Mouse (Mus musculus) liver, adult 2 months (tissue): ENCODE measurements at regions not wholly inside any gene's neighbourhood (a gene's known extent, or its start where the extent isn't known, plus 50 kb on each side); places are given as distances from the start of the nearest gene placed in this dataset.

ENCODE experiments used
- DNase-seq: peaks from one replicate; pipeline ENCODE4 v3.0.0-alpha.2; 2011; ENCODE audit warnings: low read depth, low spot score; ENCODE audit errors: extremely low read depth
- H3K27ac ChIP-seq: fragments of 200-500 bp; replicated peaks from 2 replicates; pipeline ENCODE4 v1.5.1; 2012; ENCODE audit warnings: low read depth, mild to moderate bottlenecking, control low read depth, inconsistent platforms, low read length; ENCODE audit not compliant: insufficient read depth
- H3K27me3 ChIP-seq: fragments of 200-500 bp; 2 replicates; pipeline ENCODE4 v1.6.1; 2012; ENCODE audit warnings: mild to moderate bottlenecking, moderate library complexity, low read length, inconsistent platforms; ENCODE audit not compliant: control insufficient read depth, insufficient read depth
- H3K36me3 ChIP-seq: fragments of 200-500 bp; 2 replicates; pipeline ENCODE4 v1.6.1; 2012; ENCODE audit warnings: low read length, inconsistent platforms; ENCODE audit not compliant: control insufficient read depth, insufficient read depth
- H3K4me1 ChIP-seq: fragments of 200-500 bp; 2 replicates; pipeline ENCODE4 v1.6.1; 2011; ENCODE audit warnings: low read length; ENCODE audit not compliant: control insufficient read depth, insufficient read depth
- H3K4me3 ChIP-seq: fragments of 200-500 bp; 2 replicates; pipeline ENCODE4 v1.5.1; 2011; ENCODE audit warnings: low read depth, mild to moderate bottlenecking, control low read depth, low read length, moderate library complexity; ENCODE audit not compliant: insufficient read depth
- H3K79me2 ChIP-seq: fragments of 200-500 bp; 2 replicates; pipeline ENCODE4 v1.6.1; 2012; ENCODE audit warnings: inconsistent platforms, mild to moderate bottlenecking, low read length, moderate library complexity; ENCODE audit not compliant: control insufficient read depth, insufficient read depth
- H3K9ac ChIP-seq: fragments of 200-500 bp; 2 replicates; pipeline ENCODE4 v1.6.1; 2012; ENCODE audit warnings: low read depth, mild to moderate bottlenecking, control low read depth, inconsistent platforms, low read length
- CTCF ChIP-seq: fragments of 200-500 bp; IDR thresholded peaks from 2 replicates; pipeline ENCODE4 v1.5.1; 2011; ENCODE audit warnings: low read depth, low read length, control low read depth
- POLR2A ChIP-seq: fragments of 200-500 bp; IDR thresholded peaks from 2 replicates; pipeline ENCODE4 v1.6.1; 2011; ENCODE audit warnings: low read length, control low read depth; ENCODE audit not compliant: insufficient read depth; ENCODE audit errors: extremely low read depth
- WGBS: fragments of 180-500 bp; shearing (Covaris S2); methylation state at CpG from one replicate; pipeline ENCODE4 v1.1.7; 2018; 5-methylcytosine and 5-hydroxymethylcytosine counted together

DNA sequence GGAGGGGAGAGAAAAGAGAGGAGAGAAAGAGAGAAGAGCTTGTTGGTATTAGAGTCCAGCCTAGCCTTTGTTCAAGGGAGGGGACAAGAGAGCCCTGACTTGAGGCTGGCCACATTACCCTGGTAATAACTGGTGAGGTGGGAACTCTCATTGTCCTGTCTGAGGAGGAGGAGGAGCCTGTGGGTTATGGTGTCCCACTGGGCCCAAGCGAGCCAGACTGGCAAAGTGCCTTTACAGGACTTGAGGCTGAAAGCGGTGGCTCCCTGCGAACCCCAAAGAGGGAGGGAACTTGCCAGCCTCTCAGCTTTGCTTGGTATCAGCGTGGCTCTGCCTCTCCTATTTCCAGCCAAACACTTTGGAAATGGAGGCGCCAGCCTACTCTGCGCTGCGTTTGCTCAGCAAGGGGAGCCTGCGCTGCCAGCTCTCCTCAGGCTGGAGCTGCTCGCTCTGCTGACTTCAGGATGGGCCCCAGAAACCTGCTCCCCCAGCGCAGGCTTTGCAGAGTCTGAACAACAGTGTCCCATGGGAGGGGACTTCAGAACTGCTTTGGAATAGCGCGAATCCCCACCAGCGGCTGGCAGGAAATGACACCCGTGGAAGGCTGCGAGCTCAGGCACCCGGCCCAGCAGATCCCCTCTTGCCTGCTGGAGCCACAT, 66.4 kb upstream of the Pmepa1 start:
- WGBS, result 64% methylated on average over 16 of the region's 16 CpGs
- Histone ChIP-seq H3K9ac (no peak overlapping the region), H3K4me3 (no peak overlapping the region), H3K36me3 (no peaks in the 10 kb centered on the region), H3K27ac (no peak overlapping the region), H3K79me2 (no peaks in the 10 kb centered on the region), H3K27me3 (no peaks in the 10 kb centered on the region), H3K4me1 (no peaks in the 10 kb centered on the region)
- DNase-seq, result no peak
- no peak for TF ChIP-seq POLR2A
- TF ChIP-seq CTCF, result no peak

DNA sequence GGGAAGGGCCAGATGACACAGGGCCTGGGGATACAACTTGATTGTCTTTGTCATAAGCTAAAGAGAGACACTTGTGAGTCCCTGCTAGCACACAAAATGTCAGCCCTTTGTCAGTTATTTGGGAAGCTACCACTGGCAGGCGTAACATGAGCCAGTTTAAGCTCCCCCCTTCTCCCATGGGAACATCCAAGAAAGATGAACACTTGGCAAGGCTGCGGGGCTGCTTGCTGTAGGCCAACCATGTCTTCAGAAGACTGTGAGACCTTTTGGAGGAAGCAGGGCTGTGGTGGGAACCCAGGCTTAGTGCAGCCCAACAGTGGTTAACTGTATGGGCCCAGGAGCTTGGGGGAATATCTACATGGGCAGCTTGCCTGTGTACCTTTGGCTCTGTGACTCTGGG, 67.3 kb upstream of the Pmepa1 start:
- 98% methylated on average over 2 of the region's 2 CpGs for WGBS
- no peaks in the 10 kb centered on the region for H3K36me3 ChIP-seq
- no peak overlapping the region for H3K27ac ChIP-seq
- H3K9ac ChIP-seq, result no peak overlapping the region
- no peaks in the 10 kb centered on the region for H3K27me3 ChIP-seq
- H3K79me2 ChIP-seq, result no peaks in the 10 kb centered on the region
- DNase-seq, result no peak
- no peaks in the 10 kb centered on the region for H3K4me1 ChIP-seq
- TF ChIP-seq CTCF, result no peak
- no peak for TF ChIP-seq POLR2A
- no peak overlapping the region for H3K4me3 ChIP-seq

- TF ChIP-seq CTCF (no peak), POLR2A (no peak)
- WGBS, result 92% methylated on average over 5 of the region's 5 CpGs
Observed at GRCm38 (mm10) chr2:173344221-173344620, 67.9 kb upstream of the Pmepa1 start.

DNA sequence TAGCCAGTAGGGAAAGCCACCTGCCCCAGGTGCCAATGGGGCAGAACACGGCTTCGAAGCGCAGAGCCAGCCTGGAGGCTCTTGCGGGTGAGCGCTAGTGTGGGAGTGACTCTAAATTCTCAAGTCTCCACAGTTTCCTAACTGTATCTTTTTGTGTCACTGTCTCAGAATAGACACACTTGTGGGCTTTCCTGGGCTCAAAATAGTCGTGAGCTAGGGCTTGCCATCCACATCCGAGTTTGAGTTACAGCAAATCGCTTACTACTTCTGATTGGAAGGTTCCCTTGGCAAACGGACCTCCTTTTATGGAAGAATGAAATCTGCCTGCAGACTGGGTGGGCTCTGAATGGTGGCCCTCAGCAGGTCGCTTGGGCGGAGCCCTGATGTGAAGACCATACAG, 71.0 kb upstream of the Pmepa1 start:
- 73% methylated on average over 11 of the region's 11 CpGs for WGBS
- no peaks in the 10 kb centered on the region for H3K27me3 ChIP-seq
- no peak overlapping the region for H3K4me3 ChIP-seq
- H3K9ac ChIP-seq, result no peak overlapping the region
- no peaks in the 10 kb centered on the region for H3K4me1 ChIP-seq
- H3K27ac ChIP-seq, result no peak overlapping the region
- no peaks in the 10 kb centered on the region for H3K79me2 ChIP-seq
- no peak for DNase-seq
- no peaks in the 10 kb centered on the region for H3K36me3 ChIP-seq
- TF ChIP-seq CTCF, result no peak
- TF ChIP-seq POLR2A, result no peak

More at GRCm38 (mm10) chr2:173344221-173344620, 67.9 kb upstream of the Pmepa1 start:
- Histone ChIP-seq H3K27me3 (no peaks in the 10 kb centered on the region), H3K9ac (no peak overlapping the region), H3K36me3 (no peaks in the 10 kb centered on the region), H3K79me2 (no peaks in the 10 kb centered on the region), H3K27ac (no peak overlapping the region), H3K4me1 (no peaks in the 10 kb centered on the region), H3K4me3 (no peak overlapping the region)
- no peak for DNase-seq

- TF ChIP-seq POLR2A (no peak), CTCF (no peak)
- no peak overlapping the region for H3K9ac ChIP-seq
- H3K4me3 ChIP-seq, result no peak overlapping the region
- no peak for DNase-seq
- no peaks in the 10 kb centered on the region for H3K36me3 ChIP-seq
- no peaks in the 10 kb centered on the region for H3K79me2 ChIP-seq
- H3K4me1 ChIP-seq, result no peaks in the 10 kb centered on the region
- no peak overlapping the region for H3K27ac ChIP-seq
- WGBS, result 77% methylated on average over 3 of the region's 3 CpGs
- no peaks in the 10 kb centered on the region for H3K27me3 ChIP-seq
Observed at GRCm38 (mm10) chr2:173348757-173349156, 72.4 kb upstream of the Pmepa1 start.

DNA sequence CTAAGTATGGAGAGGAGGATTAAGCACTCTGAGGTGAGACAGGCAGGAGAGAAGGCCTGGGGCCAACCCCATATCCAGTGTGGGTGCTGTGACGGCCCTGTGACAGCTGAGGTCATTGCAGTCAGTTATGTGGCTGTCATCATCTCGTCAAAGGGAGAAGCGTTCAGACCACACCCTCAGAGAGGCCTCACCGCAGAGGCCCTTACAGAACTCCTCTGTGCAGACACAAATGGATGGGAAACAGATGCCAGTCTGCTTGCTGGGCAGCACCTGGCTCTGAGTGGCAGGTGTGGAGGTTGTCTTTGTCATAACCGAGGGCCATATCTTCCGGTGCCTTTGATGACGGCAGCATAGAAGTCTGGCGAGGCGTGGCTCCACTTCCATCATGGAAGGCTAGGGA, 73.2 kb upstream of the Pmepa1 start:
- WGBS, result 88% methylated on average over 9 of the region's 9 CpGs
- H3K4me1 ChIP-seq, result no peaks in the 10 kb centered on the region
- H3K79me2 ChIP-seq, result no peaks in the 10 kb centered on the region
- no peak overlapping the region for H3K9ac ChIP-seq
- DNase-seq, result no peak
- H3K27me3 ChIP-seq, result no peaks in the 10 kb centered on the region
- H3K4me3 ChIP-seq, result no peak overlapping the region
- TF ChIP-seq CTCF, result no peak
- TF ChIP-seq POLR2A, result no peak
- no peaks in the 10 kb centered on the region for H3K36me3 ChIP-seq
- H3K27ac ChIP-seq, result no peak overlapping the region
